Mouse (Mus musculus) adrenal gland, postnatal 36 days (tissue): ENCODE results near the gene Kcnmb2. TPM values are rescaled to one million over a fixed set of nuclear protein-coding genes. Genes with fewer than 3 reads are reported as not detected.
A peak's percentile ranks its signal among the peaks of the same experiment; 100 is the strongest.

ENCODE experiments used
- DNase-seq, 2 experiments: peaks; one replicate each; pipeline ENCODE4 v3.0.0; 2021; ENCODE audit warnings: mixed read lengths in 1 of 2
- total RNA-seq, 2 experiments: library from RNA; stranded (reverse); gene quantifications; 2 replicates each; pipeline ENCODE4 v1.2.3; 2021

Gene Kcnmb2
- total RNA-seq, 2 experiments from 2014 or later = 2.8 to 5.6 TPM

- DNase-seq = no peak
Observed at GRCm38 (mm10) chr3:32144194-32144593, 241.9 kb downstream of the Kcnmb2 start.

- no peak for DNase-seq
Observed at GRCm38 (mm10) chr3:32144655-32145054, 242.3 kb downstream of the Kcnmb2 start.

- no peak for DNase-seq
Observed at GRCm38 (mm10) chr3:32147739-32148138, 245.4 kb downstream of the Kcnmb2 start.

GRCm38 (mm10) chr3:32149851-32150570, 247.7 kb downstream of the Kcnmb2 start:
- no peak for DNase-seq

GRCm38 (mm10) chr3:32180519-32180918, 278.2 kb downstream of the Kcnmb2 start:
- DNase-seq = no peak

- DNase-seq = no peak
Observed at GRCm38 (mm10) chr3:32185855-32186522, 283.7 kb downstream of the Kcnmb2 start.

GRCm38 (mm10) chr3:32188521-32188920, 286.2 kb downstream of the Kcnmb2 start:
- peak; percentile 71 to 74 for DNase-seq

GRCm38 (mm10) chr3:32188955-32189354, 286.6 kb downstream of the Kcnmb2 start:
- no peak for DNase-seq

- no peak for DNase-seq
Observed at GRCm38 (mm10) chr3:32189956-32190355, 287.6 kb downstream of the Kcnmb2 start.

GRCm38 (mm10) chr3:32194014-32194413, 291.7 kb downstream of the Kcnmb2 start:
- no peak for DNase-seq

GRCm38 (mm10) chr3:32226755-32227154, 324.4 kb downstream of the Kcnmb2 start:
- no peak for DNase-seq

- no peak for DNase-seq
Observed at GRCm38 (mm10) chr3:32236766-32237165, 334.5 kb downstream of the Kcnmb2 start.
